In genomic region chr11:102339624-102340023, GRCm38 (mm10) we compare ENCODE assay signal across 10 mouse cellular contexts. TPM values are rescaled to one million over a fixed set of nuclear protein-coding genes. Genes with fewer than 3 reads are reported as not detected.
DNase-seq lines count a peak whose midpoint lies in the region; ATAC-seq and TF ChIP-seq lines count a peak whose summit lies in the region.
"Had no signal": no experiment of that assay in that cellular context is flagged by ENCODE, and none has a peak within 500 bp of the region (broad histone marks: within the 10 kb centered on the region; RNA-seq: fewer than 3 reads in every experiment).

No protein-coding gene starts in this region.

- TF ChIP-seq CTCF in gastrocnemius, adult 2 months (IDR thresholded peaks at IDR 0.05): peak; percentile 34

- no peak for ATAC-seq in lung, embryonic 16.5 days (ENCODE audit: low read depth)
- ATAC-seq in hindbrain, embryonic 13.5 days (ENCODE audit: low FRiP score): no peak

- H3K9me3 ChIP-seq in lung, embryonic 16.5 days (ENCODE audit: control insufficient read depth, low read length): no peaks in the 10 kb centered on the region
- no peaks in the 10 kb centered on the region for H3K9me3 ChIP-seq in hindbrain, embryonic 13.5 days
- H3K9me3 ChIP-seq: liver, embryonic 13.5 days had no signal

- H3K36me3 ChIP-seq in lung, embryonic 16.5 days (ENCODE audit: control insufficient read depth, insufficient read depth, low read length): no peaks in the 10 kb centered on the region
- no peaks in the 10 kb centered on the region for H3K36me3 ChIP-seq in hindbrain, embryonic 13.5 days
- H3K36me3 ChIP-seq: liver, embryonic 13.5 days had no signal

- peaks cover 19% of the 10 kb centered on the region for H3K4me1 ChIP-seq in lung, embryonic 16.5 days (replicated peaks; ENCODE audit: control insufficient read depth, insufficient read depth, low read length)
- H3K4me1 ChIP-seq in hindbrain, embryonic 13.5 days (replicated peaks): peaks cover 11% of the 10 kb centered on the region

- no peak for DNase-seq in gastrocnemius, adult 2 months
- DNase-seq in gastrocnemius, postnatal 4 days (ENCODE audit: low spot score in 2 of 2): no peak
- no peak for DNase-seq in lung, postnatal 10 days
- peak; percentile 23 for DNase-seq in NIH3T3 (ENCODE audit: low read depth)
- DNase-seq in lung, postnatal 36 days: peak; percentile 25
- DNase-seq in adrenal gland, adult 18-20 months (ENCODE audit: low spot score in 2 of 2): no peak
- DNase-seq: gastrocnemius, postnatal 25 days; liver, embryonic 13.5 days had no signal

- WGBS in lung, embryonic 16.5 days: 62% methylated on average over 4 of the region's 4 CpGs
- WGBS in hindbrain, embryonic 13.5 days: 62% methylated on average over 4 of the region's 4 CpGs

- H3K27me3 ChIP-seq in lung, embryonic 16.5 days (ENCODE audit: control insufficient read depth, insufficient read depth, low read depth, low read length): no peaks in the 10 kb centered on the region
- H3K27me3 ChIP-seq in hindbrain, embryonic 13.5 days: no peaks in the 10 kb centered on the region

- intact Hi-C loops in gastrocnemius, adult 2 months (cut with DNase I): loop anchor here (5.0 kb wide), 1 partner anchor 63 kb away; no protein-coding TSS in a partner anchor

- H3K9ac ChIP-seq in lung, embryonic 16.5 days (ENCODE audit: low read length): no peak overlapping the region
- no peak overlapping the region for H3K9ac ChIP-seq in hindbrain, embryonic 13.5 days
- H3K9ac ChIP-seq: liver, embryonic 13.5 days had no signal

- H3K27ac ChIP-seq in gastrocnemius, adult 2 months: no peak overlapping the region
- 0 out of 2 replicates have a peak overlapping the region, but pooled peaks have one; percentile 15 for H3K27ac ChIP-seq in lung, embryonic 16.5 days (ENCODE audit: low read length)
- no peak overlapping the region for H3K27ac ChIP-seq in hindbrain, embryonic 13.5 days
- H3K27ac ChIP-seq: liver, embryonic 13.5 days had no signal

- no peak overlapping the region for H3K4me2 ChIP-seq in lung, embryonic 16.5 days (ENCODE audit: low read depth, low read length)
- H3K4me2 ChIP-seq in hindbrain, embryonic 13.5 days: no peak overlapping the region
- H3K4me2 ChIP-seq: liver, embryonic 13.5 days had no signal

- H3K4me3 ChIP-seq in gastrocnemius, adult 2 months: no peak overlapping the region
- no peak overlapping the region for H3K4me3 ChIP-seq in lung, embryonic 16.5 days (ENCODE audit: low read length)
- H3K4me3 ChIP-seq in hindbrain, embryonic 13.5 days: no peak overlapping the region
- H3K4me3 ChIP-seq: liver, embryonic 13.5 days had no signal

RNA-seq across cellular contexts. Expression of gene Ubtf, which starts 20.1 kb away (rescaled TPM):
- total RNA-seq in gastrocnemius, adult 2 months (2021): 10 to 100 TPM; 37.8 to 40.4 TPM
- 10 to 100 TPM; 85.8 to 98.3 TPM for total RNA-seq in gastrocnemius, postnatal 4 days (2021)
- polyA plus RNA-seq in lung, embryonic 16.5 days (2015; fragmentation: Nextera tagmentation; extraction: Ambion mirVana): 69.6 and 73.0 TPM in 2 replicates
- 77.1 and 82.7 TPM in 2 replicates for polyA plus RNA-seq in hindbrain, embryonic 13.5 days (2015; fragmentation: Nextera tagmentation; extraction: Ambion mirVana)
- total RNA-seq in adrenal gland, adult 18-20 months (2021): 100 to 1,000 TPM in 1 of 2 experiments, 10 to 100 TPM in 1; 93.7 to 117 TPM

RNA-seq across cellular contexts. Expression of gene Slc4a1, which starts 26.4 kb away (rescaled TPM):
- total RNA-seq in gastrocnemius, adult 2 months (2021): under 1 TPM in 1 of 2 experiments, not detected in 1; 0.06 TPM
- total RNA-seq in gastrocnemius, postnatal 4 days (2021): 1 to 10 TPM; 2.5 to 7.2 TPM
- polyA plus RNA-seq in lung, embryonic 16.5 days (2015; fragmentation: Nextera tagmentation; extraction: Ambion mirVana): 8.9 and 18.2 TPM in 2 replicates
- polyA plus RNA-seq in hindbrain, embryonic 13.5 days (2015; fragmentation: Nextera tagmentation; extraction: Ambion mirVana): 4.4 and 5.0 TPM in 2 replicates
- under 1 TPM; 0.23 to 0.80 TPM for total RNA-seq in adrenal gland, adult 18-20 months (2021)

RNA-seq across cellular contexts. Expression of gene Atxn7l3, which starts 43.2 kb away (rescaled TPM):
- total RNA-seq in gastrocnemius, adult 2 months (2021): 10 to 100 TPM; 12.0 to 12.6 TPM
- total RNA-seq in gastrocnemius, postnatal 4 days (2021): 10 to 100 TPM; 40.3 to 40.9 TPM
- polyA plus RNA-seq in lung, embryonic 16.5 days (2015; fragmentation: Nextera tagmentation; extraction: Ambion mirVana): 11.1 and 11.6 TPM in 2 replicates
- 29.2 and 29.9 TPM in 2 replicates for polyA plus RNA-seq in hindbrain, embryonic 13.5 days (2015; fragmentation: Nextera tagmentation; extraction: Ambion mirVana)
- total RNA-seq in adrenal gland, adult 18-20 months (2021): 10 to 100 TPM; 44.3 to 53.4 TPM

RNA-seq across cellular contexts. Expression of gene Rundc3a, which starts 53.6 kb away (rescaled TPM):
- total RNA-seq in gastrocnemius, adult 2 months (2021): not detected
- 1 to 10 TPM; 1.3 to 1.4 TPM for total RNA-seq in gastrocnemius, postnatal 4 days (2021)
- 1.8 and 2.9 TPM in 2 replicates for polyA plus RNA-seq in lung, embryonic 16.5 days (2015; fragmentation: Nextera tagmentation; extraction: Ambion mirVana)
- 135 and 144 TPM in 2 replicates for polyA plus RNA-seq in hindbrain, embryonic 13.5 days (2015; fragmentation: Nextera tagmentation; extraction: Ambion mirVana)
- 10 to 100 TPM; 40.0 to 45.9 TPM for total RNA-seq in adrenal gland, adult 18-20 months (2021)

RNA-seq across cellular contexts. Expression of gene Tmub2, which starts 54.9 kb away (rescaled TPM):
- total RNA-seq in gastrocnemius, adult 2 months (2021): 10 to 100 TPM; 13.9 to 15.7 TPM
- 10 to 100 TPM; 25.9 to 26.3 TPM for total RNA-seq in gastrocnemius, postnatal 4 days (2021)
- 52.8 and 60.2 TPM in 2 replicates for polyA plus RNA-seq in lung, embryonic 16.5 days (2015; fragmentation: Nextera tagmentation; extraction: Ambion mirVana)
- polyA plus RNA-seq in hindbrain, embryonic 13.5 days (2015; fragmentation: Nextera tagmentation; extraction: Ambion mirVana): 81.3 and 82.8 TPM in 2 replicates
- total RNA-seq in adrenal gland, adult 18-20 months (2021): 10 to 100 TPM; 43.3 to 55.3 TPM

Comparison
In these comparisons a context has a peak if more than half of its experiments do, and no peak if none do; other contexts are left out.
1. DNase-seq: peak in NIH3T3 (single experiment) and lung, postnatal 36 days (single experiment); none in gastrocnemius, adult 2 months (single experiment), gastrocnemius, postnatal 4 days (0 of 2), lung, postnatal 10 days (single experiment) and adrenal gland, adult 18-20 months (0 of 2).